Mouse (Mus musculus) 3T3-L1 (cell line): ENCODE data around the gene Siah1a.
A peak's percentile ranks its signal among the peaks of the same experiment; 100 is the strongest.

ENCODE experiments used
- DNase-seq: peaks from one replicate; pipeline ENCODE4 v3.0.0-alpha.2; 2015; ENCODE audit warnings: low read depth, low spot score

The Siah1a gene

GRCm38 (mm10) chr8:86702453-86702852, 43.3 kb downstream of the Siah1a start:
- no peak for DNase-seq

- DNase-seq = no peak
These were observed 46.3 kb downstream of the Siah1a start for GRCm38 (mm10) chr8:86699471-86699870.

- DNase-seq = no peak
These were observed 46.8 kb downstream of the Siah1a start for GRCm38 (mm10) chr8:86698811-86699421.

DNA sequence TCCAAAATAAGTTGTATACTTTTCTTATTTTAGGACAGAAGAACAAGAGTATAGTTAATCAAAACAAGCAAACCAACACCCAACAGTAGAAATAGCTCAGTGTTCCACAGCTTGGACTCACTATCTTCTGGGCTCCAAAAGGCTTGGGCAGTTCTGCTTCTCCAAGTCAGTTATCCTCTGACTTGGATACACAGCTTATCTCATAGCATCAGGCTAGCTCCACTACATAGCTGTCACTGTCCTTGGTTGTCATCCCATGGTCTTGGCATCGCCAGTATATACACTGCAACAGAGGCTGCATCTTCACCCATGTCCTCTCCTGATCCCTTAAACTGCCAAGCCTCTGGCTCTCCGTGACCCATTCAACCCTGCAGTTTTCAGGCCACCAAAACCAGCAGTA, 50.0 kb downstream of the Siah1a start:
- no peak for DNase-seq

GRCm38 (mm10) chr8:86694011-86694410, 51.7 kb downstream of the Siah1a start:
- no peak for DNase-seq

DNA sequence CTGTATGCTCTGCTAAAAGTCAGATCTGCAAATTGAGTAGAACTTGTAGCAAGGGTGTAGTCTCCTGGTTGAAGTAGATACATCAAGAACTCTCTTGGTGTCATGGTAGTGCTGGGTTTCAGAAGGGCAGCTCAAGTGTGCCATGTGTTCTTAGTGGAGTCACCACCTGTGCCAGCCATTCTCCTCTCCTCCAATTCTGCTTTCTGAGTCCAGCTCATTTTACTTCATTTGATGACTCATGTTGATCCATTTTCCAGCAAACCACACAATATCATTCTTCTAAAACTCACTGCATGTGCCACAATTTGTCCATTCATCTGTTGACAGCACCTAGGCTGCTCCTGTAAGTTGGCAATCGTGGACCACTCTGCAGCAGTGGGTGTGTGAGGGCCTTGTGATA, 53.6 kb downstream of the Siah1a start:
- peak; percentile 59 for DNase-seq

DNA sequence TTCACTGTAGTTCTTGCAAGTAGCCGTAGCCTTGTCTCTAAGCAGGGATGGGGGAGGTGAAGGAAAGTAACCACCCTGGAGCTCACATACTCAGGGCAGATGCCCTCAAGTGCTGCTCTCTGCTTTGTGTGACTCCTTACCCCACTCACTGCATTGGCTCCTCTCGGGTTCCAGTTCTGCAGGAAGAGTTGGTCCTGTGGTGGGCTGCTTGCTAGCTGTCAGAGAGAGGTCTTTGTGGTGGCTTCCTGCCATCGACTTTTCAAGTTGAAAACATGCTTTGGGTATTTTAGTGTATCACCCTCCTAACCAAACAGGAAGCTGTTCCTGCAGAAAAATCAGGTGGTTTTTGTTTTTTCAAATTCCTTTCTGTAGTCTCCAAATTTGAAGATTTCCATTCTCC, 59.1 kb downstream of the Siah1a start:
- DNase-seq = no peak
